Mouse (Mus musculus) hindbrain, embryonic 12.5 days (tissue): ENCODE data around the gene Agtrap. TPM values are rescaled to one million over a fixed set of nuclear protein-coding genes. Genes with fewer than 3 reads are reported as not detected.
A peak's percentile ranks its signal among the peaks of the same experiment; 100 is the strongest.

Experiments used
- ATAC-seq: fragments of 200-750 bp; cut with Nextera tagmentation; 2 replicates; pipeline ENCODE4 v1.8.0; 2017; ENCODE audit warnings: moderate TSS enrichment; ENCODE audit not compliant: low FRiP score
- H3K27ac ChIP-seq: fragments of 300-500 bp; sonication (generic); 2 replicates; pipeline ENCODE4 v1.5.1; 2016; ENCODE audit warnings: mild to moderate bottlenecking
- H3K27me3 ChIP-seq: fragments of 300-500 bp; sonication (generic); 2 replicates; pipeline ENCODE4 v1.6.1; 2016; ENCODE audit warnings: mild to moderate bottlenecking
- H3K36me3 ChIP-seq: fragments of 300-500 bp; sonication (generic); 2 replicates; pipeline ENCODE4 v1.6.1; 2016; ENCODE audit warnings: mild to moderate bottlenecking
- H3K4me1 ChIP-seq: fragments of 300-500 bp; sonication (generic); 2 replicates; pipeline ENCODE4 v1.6.1; 2016
- H3K4me2 ChIP-seq: fragments of 300-500 bp; sonication (generic); replicated peaks from 2 replicates; pipeline ENCODE4 v1.6.1; 2016; ENCODE audit warnings: mild to moderate bottlenecking
- H3K4me3 ChIP-seq: fragments of 300-500 bp; sonication (generic); 2 replicates; pipeline ENCODE4 v1.5.1; 2016; ENCODE audit warnings: mild to moderate bottlenecking
- H3K9ac ChIP-seq: fragments of 300-500 bp; sonication (generic); 2 replicates; pipeline ENCODE4 v1.6.1; 2016; ENCODE audit warnings: mild to moderate bottlenecking, moderate library complexity
- H3K9me3 ChIP-seq: fragments of 300-500 bp; sonication (generic); replicated peaks from 2 replicates; pipeline ENCODE4 v1.6.1; 2016; ENCODE audit warnings: mild to moderate bottlenecking
- WGBS: fragments of 180-500 bp; shearing (Covaris S2); methylation state at CpG from one replicate; pipeline ENCODE4 v1.1.7; 2016; 5-methylcytosine and 5-hydroxymethylcytosine counted together
- polyA plus RNA-seq: library from polyadenylated mRNA; unstranded; fragments of >200 nt; fragmentation: Nextera tagmentation; extraction: Ambion mirVana; gene quantifications from 2 replicates; pipeline ENCODE4 v1.2.1, GENCODE M21; 2016

Agtrap gene
- 10.3 and 11.9 TPM in 2 replicates for polyA plus RNA-seq

- ATAC-seq: peak; percentile 91
- H3K4me1 ChIP-seq: peaks cover 40% of the 10 kb centered on the region
- 5% methylated on average over 34 of the region's 34 CpGs for WGBS
- H3K27me3 ChIP-seq: no peaks in the 10 kb centered on the region
- H3K9ac ChIP-seq: peak within 1 kb of the TSS; percentile 72
- H3K9me3 ChIP-seq: no peaks in the 10 kb centered on the region
- peak within 1 kb of the TSS; percentile 59 for H3K4me3 ChIP-seq
- H3K36me3 ChIP-seq: no peaks in the 10 kb centered on the region
- peak within 1 kb of the TSS; percentile 73 for H3K4me2 ChIP-seq
- H3K27ac ChIP-seq: peak within 1 kb of the TSS; percentile 48
Observed at GRCm38 (mm10) chr4:148087907-148088527, at the start of gene Agtrap. Gene Agtrap, minus strand, starts transcription at chr4:148088031.

- Histone ChIP-seq H3K9me3 (no peaks in the 10 kb centered on the region), H3K4me2 (no peak overlapping the region), H3K4me1 (peaks cover 22% of the 10 kb centered on the region), H3K36me3 (no peaks in the 10 kb centered on the region), H3K4me3 (no peak overlapping the region), H3K9ac (no peak overlapping the region), H3K27me3 (peaks cover 7% of the 10 kb centered on the region; the same call in 1 of the 2 replicates), H3K27ac (no peak overlapping the region)
- 66% methylated on average over 8 of the region's 8 CpGs for WGBS
- ATAC-seq: no peak
Observed at GRCm38 (mm10) chr4:148137503-148137902, 49.7 kb upstream of the Agtrap start.

- Histone ChIP-seq H3K27ac (no peak overlapping the region), H3K4me2 (no peak overlapping the region), H3K27me3 (peaks cover 13% of the 10 kb centered on the region), H3K36me3 (no peaks in the 10 kb centered on the region), H3K4me1 (peaks cover 30% of the 10 kb centered on the region), H3K9me3 (no peaks in the 10 kb centered on the region), H3K4me3 (no peak overlapping the region), H3K9ac (no peak overlapping the region)
- 89% methylated on average over 8 of the region's 8 CpGs for WGBS
- ATAC-seq: no peak
Observed at GRCm38 (mm10) chr4:148134988-148135387, 47.2 kb upstream of the Agtrap start.

- H3K36me3 ChIP-seq: no peaks in the 10 kb centered on the region
- peaks cover 16% of the 10 kb centered on the region for H3K27me3 ChIP-seq
- peak overlapping the region; percentile 98 for H3K9ac ChIP-seq
- under 1% methylated on average over 21 of the region's 21 CpGs for WGBS
- H3K4me3 ChIP-seq: peak overlapping the region; percentile 81
- peak; percentile 75 for ATAC-seq
- peak overlapping the region; percentile 99 for H3K27ac ChIP-seq
- H3K4me2 ChIP-seq: peak overlapping the region; percentile 80
- no peaks in the 10 kb centered on the region for H3K9me3 ChIP-seq
- H3K4me1 ChIP-seq: peaks cover 45% of the 10 kb centered on the region
Observed at GRCm38 (mm10) chr4:148131497-148132081, 43.8 kb upstream of the Agtrap start.

- under 1% methylated on average over 72 of the region's 87 CpGs for WGBS
Observed at GRCm38 (mm10) chr4:148130561-148131413, 43.0 kb upstream of the Agtrap start, which contains the start of gene Draxin. Gene Draxin, minus strand, starts transcription at chr4:148130698.

GRCm38 (mm10) chr4:148130133-148130532, 42.3 kb upstream of the Agtrap start, which contains the start of gene Mad2l2:
Gene Mad2l2, plus strand, starts transcription at chr4:148130384.
- 2% methylated on average over 17 of the region's 18 CpGs for WGBS
- Histone ChIP-seq H3K4me3 (peak within 1 kb of the TSS; percentile 81), H3K9me3 (no peaks in the 10 kb centered on the region), H3K4me2 (peak within 1 kb of the TSS; percentile 80), H3K27me3 (peaks cover 16% of the 10 kb centered on the region), H3K27ac (peak within 1 kb of the TSS; percentile 99), H3K36me3 (no peaks in the 10 kb centered on the region), H3K9ac (peak within 1 kb of the TSS; percentile 98), H3K4me1 (peaks cover 55% of the 10 kb centered on the region)
- peak; percentile 11 for ATAC-seq

More at GRCm38 (mm10) chr4:148130561-148131413, 43.0 kb upstream of the Agtrap start, which contains the start of gene Draxin:
- peak; percentile 86 for ATAC-seq
- H3K4me2 ChIP-seq: peak within 1 kb of the TSS; percentile 80
- no peaks in the 10 kb centered on the region for H3K36me3 ChIP-seq
- H3K4me3 ChIP-seq: peak within 1 kb of the TSS; percentile 81
- no peaks in the 10 kb centered on the region for H3K9me3 ChIP-seq
- H3K4me1 ChIP-seq: peaks cover 53% of the 10 kb centered on the region
- H3K27ac ChIP-seq: peak within 1 kb of the TSS; percentile 99
- H3K9ac ChIP-seq: peak within 1 kb of the TSS; percentile 98
- peaks cover 16% of the 10 kb centered on the region for H3K27me3 ChIP-seq

- peak overlapping the region; percentile 98 for H3K9ac ChIP-seq
- H3K36me3 ChIP-seq: no peaks in the 10 kb centered on the region
- peak overlapping the region; percentile 99 for H3K27ac ChIP-seq
- peaks cover 63% of the 10 kb centered on the region for H3K4me1 ChIP-seq
- ATAC-seq: no peak
- H3K4me2 ChIP-seq: peak overlapping the region; percentile 80
- no peaks in the 10 kb centered on the region for H3K9me3 ChIP-seq
- H3K27me3 ChIP-seq: peaks cover 16% of the 10 kb centered on the region
- WGBS: 75% methylated on average over 2 of the region's 2 CpGs
- peak overlapping the region; percentile 81 for H3K4me3 ChIP-seq
Observed at GRCm38 (mm10) chr4:148128672-148129071, 40.8 kb upstream of the Agtrap start.

GRCm38 (mm10) chr4:148128241-148128640, 40.4 kb upstream of the Agtrap start:
- H3K27ac ChIP-seq: peak overlapping the region; percentile 99
- H3K36me3 ChIP-seq: no peaks in the 10 kb centered on the region
- H3K9ac ChIP-seq: peak overlapping the region; percentile 98; the same call in 1 of the 2 replicates
- H3K27me3 ChIP-seq: peaks cover 16% of the 10 kb centered on the region
- peak overlapping the region; percentile 81 for H3K4me3 ChIP-seq
- WGBS: 53% methylated on average over 1 of the region's 1 CpGs
- H3K9me3 ChIP-seq: no peaks in the 10 kb centered on the region
- peak overlapping the region; percentile 80 for H3K4me2 ChIP-seq
- peaks cover 63% of the 10 kb centered on the region for H3K4me1 ChIP-seq
- no peak for ATAC-seq

- Histone ChIP-seq H3K9ac (no peak overlapping the region), H3K4me2 (peak overlapping the region; percentile 8; the same call in 1 of the 2 replicates), H3K27ac (peak overlapping the region; percentile 24; the same call in 1 of the 2 replicates), H3K9me3 (no peaks in the 10 kb centered on the region), H3K36me3 (no peaks in the 10 kb centered on the region), H3K4me3 (no peak overlapping the region), H3K4me1 (peaks cover 46% of the 10 kb centered on the region), H3K27me3 (no peaks in the 10 kb centered on the region)
- no peak for ATAC-seq
- 74% methylated on average over 3 of the region's 3 CpGs for WGBS
Observed at GRCm38 (mm10) chr4:148122694-148123066, 34.8 kb upstream of the Agtrap start.

- ATAC-seq: peak; percentile 83
- Histone ChIP-seq H3K4me1 (peaks cover 41% of the 10 kb centered on the region), H3K27ac (peak overlapping the region; percentile 68), H3K4me2 (peak overlapping the region; percentile 8; the same call in 1 of the 2 replicates), H3K36me3 (no peaks in the 10 kb centered on the region), H3K4me3 (no peak overlapping the region), H3K9ac (peak overlapping the region; percentile 27; the same call in 1 of the 2 replicates), H3K9me3 (no peaks in the 10 kb centered on the region; the same call in 1 of the 2 replicates), H3K27me3 (no peaks in the 10 kb centered on the region)
- WGBS: 4% methylated on average over 6 of the region's 6 CpGs
Observed at GRCm38 (mm10) chr4:148121982-148122693, 34.3 kb upstream of the Agtrap start.

GRCm38 (mm10) chr4:148121362-148121761, 33.5 kb upstream of the Agtrap start:
- Histone ChIP-seq H3K36me3 (no peaks in the 10 kb centered on the region), H3K9me3 (peaks cover 2% of the 10 kb centered on the region), H3K4me2 (no peak overlapping the region), H3K27me3 (no peaks in the 10 kb centered on the region), H3K27ac (peak overlapping the region; percentile 68), H3K9ac (no peak overlapping the region), H3K4me1 (peaks cover 33% of the 10 kb centered on the region), H3K4me3 (no peak overlapping the region)
- WGBS: 72% methylated on average over 4 of the region's 4 CpGs
- ATAC-seq: no peak
